Mouse (Mus musculus): ENCODE measurements around the gene Vmn2r59.
"Not testable (repeated sequence)": the region's sequence is repeated elsewhere in the genome, so short reads cannot be mapped to it uniquely, and the experiment has no call there.

Gene Vmn2r59

GRCm38 (mm10) chr7:42058923-42059322 lies at the start of gene Vmn2r59:
Vmn2r59 (minus strand) TSS chr7:42059023.
- no peak for DNase-seq (ENCODE audit: low read depth)

GRCm38 (mm10) chr7:42107470-42107869 lies 48.6 kb upstream of the Vmn2r59 start, which contains the start of gene Vmn2r60:
Vmn2r60 (plus strand) TSS chr7:42107770.
- DNase-seq (ENCODE audit: low read depth) = no peak

GRCm38 (mm10) chr7:42107061-42107460 lies 48.2 kb upstream of the Vmn2r59 start:
- not testable (repeated sequence) for DNase-seq (ENCODE audit: low read depth)
